Mouse (Mus musculus): ENCODE data around the gene Rnf4. TPM values are rescaled to one million over a fixed set of nuclear protein-coding genes. Genes with fewer than 3 reads are reported as not detected.

The Rnf4 gene
- polyA plus RNA-seq, 1 experiment from 2014 or later, result 209 TPM

- no peak for DNase-seq (ENCODE audit: low spot score)
- Histone ChIP-seq H3K9ac (replicated peaks; ENCODE audit: low read length) (no peak overlapping the region), H3K4me1 (ENCODE audit: control insufficient read depth, insufficient read depth, low read length) (no peaks in the 10 kb centered on the region), H3K4me3 (ENCODE audit: low read depth, low read length) (no peak overlapping the region), H3K9me3 (replicated peaks; ENCODE audit: control insufficient read depth, low read length) (no peaks in the 10 kb centered on the region), H3K36me3 (replicated peaks; ENCODE audit: control insufficient read depth, insufficient read depth, low read depth, low read length) (peaks cover 13% of the 10 kb centered on the region), H3K27me3 (ENCODE audit: control insufficient read depth, insufficient read depth, low read length) (no peaks in the 10 kb centered on the region), H3K27ac (replicated peaks; ENCODE audit: low read depth, low read length) (no peak overlapping the region), H3K4me2 (ENCODE audit: low read depth, low read length) (no peak overlapping the region)
- ATAC-seq (replicated peaks; ENCODE audit: insufficient number of reproducible peaks, low FRiP score, low TSS enrichment, low read depth), result no peak
- 96% methylated on average over 3 of the region's 3 CpGs for WGBS
These were observed 16.1 kb downstream of the Rnf4 start for GRCm38 (mm10) chr5:34352084-34352631.

GRCm38 (mm10) chr5:34360261-34360660, 24.2 kb downstream of the Rnf4 start:
- Histone ChIP-seq H3K4me1 (ENCODE audit: control insufficient read depth, insufficient read depth, low read length) (no peaks in the 10 kb centered on the region), H3K9ac (replicated peaks; ENCODE audit: low read length) (no peak overlapping the region), H3K36me3 (replicated peaks; ENCODE audit: control insufficient read depth, insufficient read depth, low read depth, low read length) (no peaks in the 10 kb centered on the region; the same call in none of the 2 replicates), H3K27me3 (ENCODE audit: control insufficient read depth, insufficient read depth, low read length) (no peaks in the 10 kb centered on the region), H3K27ac (replicated peaks; ENCODE audit: low read depth, low read length) (no peak overlapping the region), H3K4me3 (ENCODE audit: low read depth, low read length) (no peak overlapping the region), H3K4me2 (ENCODE audit: low read depth, low read length) (no peak overlapping the region), H3K9me3 (replicated peaks; ENCODE audit: control insufficient read depth, low read length) (no peaks in the 10 kb centered on the region)
- DNase-seq (ENCODE audit: low spot score) (no peak), ATAC-seq (replicated peaks; ENCODE audit: insufficient number of reproducible peaks, low FRiP score, low TSS enrichment, low read depth) (no peak)
- WGBS, result 96% methylated on average over 3 of the region's 3 CpGs

DNA sequence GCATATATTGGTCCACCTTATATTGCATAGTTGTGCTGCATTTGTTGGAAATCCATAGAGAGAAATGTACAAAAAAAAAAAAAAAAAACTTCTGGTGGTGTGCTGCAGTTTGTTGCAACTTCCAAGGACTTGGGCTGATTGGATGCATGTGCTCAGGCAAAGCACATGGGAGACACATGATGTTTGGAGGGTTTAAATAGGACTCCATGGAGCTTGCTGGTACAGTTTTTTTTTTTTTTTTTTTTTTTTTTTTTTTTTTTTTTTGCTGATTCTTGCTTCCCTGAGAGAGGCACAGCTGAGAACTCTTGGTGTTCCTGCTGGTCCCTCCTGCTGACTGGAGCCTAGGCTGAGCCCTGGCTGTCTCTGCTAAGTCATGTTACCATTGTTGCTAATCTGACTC, 27.0 kb downstream of the Rnf4 start:
- Histone ChIP-seq H3K4me1 (ENCODE audit: control insufficient read depth, insufficient read depth, low read length) (no peaks in the 10 kb centered on the region), H3K4me3 (ENCODE audit: low read depth, low read length) (no peak overlapping the region), H3K9me3 (replicated peaks; ENCODE audit: control insufficient read depth, low read length) (no peaks in the 10 kb centered on the region), H3K27me3 (ENCODE audit: control insufficient read depth, insufficient read depth, low read length) (no peaks in the 10 kb centered on the region), H3K4me2 (ENCODE audit: low read depth, low read length) (no peak overlapping the region), H3K36me3 (replicated peaks; ENCODE audit: control insufficient read depth, insufficient read depth, low read depth, low read length) (no peaks in the 10 kb centered on the region), H3K27ac (replicated peaks; ENCODE audit: low read depth, low read length) (no peak overlapping the region), H3K9ac (replicated peaks; ENCODE audit: low read length) (no peak overlapping the region)
- ATAC-seq (replicated peaks; ENCODE audit: insufficient number of reproducible peaks, low FRiP score, low TSS enrichment, low read depth) (no peak), DNase-seq (ENCODE audit: low spot score) (no peak)

GRCm38 (mm10) chr5:34368551-34369290, 32.6 kb downstream of the Rnf4 start:
- H3K4me1 ChIP-seq (ENCODE audit: control insufficient read depth, insufficient read depth, low read length), result no peaks in the 10 kb centered on the region

DNA sequence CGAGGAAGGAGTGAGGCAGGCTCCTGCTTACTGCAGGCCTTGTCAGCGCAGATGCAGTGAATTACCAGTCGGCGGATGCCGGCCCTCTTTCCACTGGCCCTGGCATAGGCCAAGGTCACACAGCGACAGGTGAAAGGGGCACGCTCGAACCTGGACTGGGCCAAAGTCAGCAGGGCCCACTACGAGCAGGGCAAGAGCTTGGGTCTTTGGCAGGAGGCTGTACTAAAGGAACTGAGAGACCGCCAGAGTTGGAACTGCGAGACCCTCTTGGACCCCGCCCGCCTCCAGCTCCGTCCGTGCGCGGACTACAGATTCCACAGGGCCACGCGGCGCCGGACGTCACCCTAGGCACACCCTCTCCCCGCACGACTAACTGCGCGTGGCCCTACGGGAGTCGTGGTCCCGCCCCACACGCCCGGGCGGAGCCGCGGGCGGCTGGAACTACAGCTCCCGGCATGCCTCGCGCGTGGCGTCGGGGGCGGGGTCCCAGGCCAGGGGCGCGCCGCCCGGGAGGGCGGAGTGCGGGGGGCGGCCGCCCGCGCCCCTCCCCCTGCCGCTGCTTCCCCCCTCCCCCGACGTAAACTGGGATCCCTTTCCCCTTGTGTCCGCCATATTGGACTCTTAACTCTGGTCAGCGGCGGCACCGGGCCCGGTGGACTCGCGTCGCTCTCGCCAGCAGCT, 33.4 kb downstream of the Rnf4 start, which contains the start of gene Fam193a:
Gene Fam193a (plus strand): TSS at position 593 of the 681 bp plus-strand sequence.
- WGBS, result under 1% methylated on average over 57 of the region's 64 CpGs
- Histone ChIP-seq H3K4me3 (ENCODE audit: low read depth, low read length) (peak within 1 kb of the TSS; percentile 90), H3K9ac (replicated peaks; ENCODE audit: low read length) (peak within 1 kb of the TSS; percentile 89), H3K4me1 (ENCODE audit: control insufficient read depth, insufficient read depth, low read length) (no peaks in the 10 kb centered on the region), H3K9me3 (replicated peaks; ENCODE audit: control insufficient read depth, low read length) (no peaks in the 10 kb centered on the region), H3K27me3 (ENCODE audit: control insufficient read depth, insufficient read depth, low read length) (no peaks in the 10 kb centered on the region), H3K36me3 (replicated peaks; ENCODE audit: control insufficient read depth, insufficient read depth, low read depth, low read length) (no peaks in the 10 kb centered on the region), H3K27ac (replicated peaks; ENCODE audit: low read depth, low read length) (peak within 1 kb of the TSS; percentile 38; the same call in 1 of the 2 replicates), H3K4me2 (ENCODE audit: low read depth, low read length) (peak within 1 kb of the TSS; percentile 62)
- DNase-seq (ENCODE audit: low spot score) (peak; percentile 97), ATAC-seq (replicated peaks; ENCODE audit: insufficient number of reproducible peaks, low FRiP score, low TSS enrichment, low read depth) (peak; percentile 99)

More at GRCm38 (mm10) chr5:34368551-34369290, 32.6 kb downstream of the Rnf4 start:
- ATAC-seq (replicated peaks; ENCODE audit: insufficient number of reproducible peaks, low FRiP score, low TSS enrichment, low read depth) (no peak), DNase-seq (ENCODE audit: low spot score) (no peak)
- Histone ChIP-seq H3K9me3 (replicated peaks; ENCODE audit: control insufficient read depth, low read length) (no peaks in the 10 kb centered on the region), H3K27ac (replicated peaks; ENCODE audit: low read depth, low read length) (0 out of 2 replicates have a peak overlapping the region, but pooled peaks have one; percentile 38), H3K4me3 (ENCODE audit: low read depth, low read length) (peak overlapping the region; percentile 90), H3K27me3 (ENCODE audit: control insufficient read depth, insufficient read depth, low read length) (no peaks in the 10 kb centered on the region), H3K9ac (replicated peaks; ENCODE audit: low read length) (peak overlapping the region; percentile 65), H3K4me2 (ENCODE audit: low read depth, low read length) (peak overlapping the region; percentile 62), H3K36me3 (replicated peaks; ENCODE audit: control insufficient read depth, insufficient read depth, low read depth, low read length) (no peaks in the 10 kb centered on the region)
- WGBS, result 70% methylated on average over 7 of the region's 7 CpGs

GRCm38 (mm10) chr5:34370022-34370823, 34.1 kb downstream of the Rnf4 start:
- Histone ChIP-seq H3K4me2 (ENCODE audit: low read depth, low read length) (peak overlapping the region; percentile 34), H3K36me3 (replicated peaks; ENCODE audit: control insufficient read depth, insufficient read depth, low read depth, low read length) (no peaks in the 10 kb centered on the region), H3K9ac (replicated peaks; ENCODE audit: low read length) (peak overlapping the region; percentile 89), H3K27me3 (ENCODE audit: control insufficient read depth, insufficient read depth, low read length) (no peaks in the 10 kb centered on the region), H3K4me3 (ENCODE audit: low read depth, low read length) (peak overlapping the region; percentile 90), H3K9me3 (replicated peaks; ENCODE audit: control insufficient read depth, low read length) (no peaks in the 10 kb centered on the region), H3K4me1 (ENCODE audit: control insufficient read depth, insufficient read depth, low read length) (no peaks in the 10 kb centered on the region), H3K27ac (replicated peaks; ENCODE audit: low read depth, low read length) (no peak overlapping the region; the same call in 1 of the 2 replicates)
- ATAC-seq (replicated peaks; ENCODE audit: insufficient number of reproducible peaks, low FRiP score, low TSS enrichment, low read depth) (no peak), DNase-seq (ENCODE audit: low spot score) (peak; percentile 34)
- WGBS, result under 1% methylated on average over 46 of the region's 114 CpGs

DNA sequence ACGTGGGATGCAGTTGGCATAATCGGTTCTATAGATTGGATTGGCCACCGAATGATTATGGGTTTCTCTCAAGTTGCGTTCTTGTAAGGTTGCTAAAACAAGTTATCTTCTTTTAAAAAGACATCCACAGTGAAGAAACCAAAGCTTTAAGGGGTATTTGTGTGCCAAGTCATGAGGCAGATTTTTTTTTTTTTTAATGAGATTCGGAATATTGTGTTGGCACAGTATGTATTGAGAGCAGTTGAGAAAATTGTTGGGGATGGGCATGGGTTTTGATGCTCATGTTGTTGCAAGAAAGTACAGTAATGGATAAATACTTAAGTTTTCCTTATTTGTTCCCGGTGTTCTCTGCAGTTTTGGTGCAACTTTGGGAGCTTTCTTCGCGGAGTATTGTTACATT, 34.8 kb downstream of the Rnf4 start:
- Histone ChIP-seq H3K4me3 (ENCODE audit: low read depth, low read length) (peak overlapping the region; percentile 90), H3K4me2 (ENCODE audit: low read depth, low read length) (peak overlapping the region; percentile 34), H3K9me3 (replicated peaks; ENCODE audit: control insufficient read depth, low read length) (no peaks in the 10 kb centered on the region), H3K36me3 (replicated peaks; ENCODE audit: control insufficient read depth, insufficient read depth, low read depth, low read length) (no peaks in the 10 kb centered on the region), H3K27ac (replicated peaks; ENCODE audit: low read depth, low read length) (no peak overlapping the region), H3K27me3 (ENCODE audit: control insufficient read depth, insufficient read depth, low read length) (no peaks in the 10 kb centered on the region), H3K4me1 (ENCODE audit: control insufficient read depth, insufficient read depth, low read length) (no peaks in the 10 kb centered on the region), H3K9ac (replicated peaks; ENCODE audit: low read length) (peak overlapping the region; percentile 89)
- ATAC-seq (replicated peaks; ENCODE audit: insufficient number of reproducible peaks, low FRiP score, low TSS enrichment, low read depth) (no peak), DNase-seq (ENCODE audit: low spot score) (no peak)
- WGBS, result 38% methylated on average over 8 of the region's 8 CpGs
